Mouse (Mus musculus) heart, embryonic 14.5 days (tissue): ENCODE measurements around the gene Irf2. TPM values are rescaled to one million over a fixed set of nuclear protein-coding genes. Genes with fewer than 3 reads are reported as not detected.

ENCODE experiments used
- ATAC-seq: fragments of 200-750 bp; cut with Nextera tagmentation; 2 replicates; pipeline ENCODE4 v1.8.0; 2017; ENCODE audit warnings: low read depth, moderate TSS enrichment; ENCODE audit not compliant: insufficient number of reproducible peaks, insufficient read depth, low FRiP score
- H3K27ac ChIP-seq, 2 experiments: fragments of 200-500 bp in 1 of 2; fragments of 300-500 bp in 1 of 2; sonication (generic) in 1 of 2; replicated peaks in 1 of 2; 2 replicates each; pipeline ENCODE4 v1.5.1; 2012 to 2014; ENCODE audit warnings: low read depth in 2 of 2, low read length in 2 of 2, control low read depth in 1 of 2, mild to moderate bottlenecking in 1 of 2, mixed read lengths in 1 of 2; ENCODE audit not compliant: control insufficient read depth in 1 of 2, insufficient read depth in 1 of 2
- H3K27me3 ChIP-seq: fragments of 300-500 bp; sonication (generic); 2 replicates; pipeline ENCODE4 v1.6.1; 2014; ENCODE audit warnings: mild to moderate bottlenecking, low read length, control low read depth; ENCODE audit not compliant: control insufficient read depth, insufficient read depth
- H3K36me3 ChIP-seq: fragments of 300-500 bp; sonication (generic); 2 replicates; pipeline ENCODE4 v1.6.1; 2014; ENCODE audit warnings: mild to moderate bottlenecking, control low read depth, low read length, mixed read lengths; ENCODE audit not compliant: control insufficient read depth, insufficient read depth
- H3K4me1 ChIP-seq, 2 experiments: fragments of 200-500 bp in 1 of 2; fragments of 300-500 bp in 1 of 2; sonication (generic) in 1 of 2; 2 replicates each; pipeline ENCODE4 v1.6.1; 2012 to 2014; ENCODE audit warnings: low read length in 2 of 2, control low read depth in 1 of 2, mixed read lengths in 1 of 2; ENCODE audit not compliant: control insufficient read depth in 2 of 2, insufficient read depth in 2 of 2
- H3K4me2 ChIP-seq: fragments of 300-500 bp; sonication (generic); 2 replicates; pipeline ENCODE4 v1.6.1; 2014; ENCODE audit warnings: mild to moderate bottlenecking, low read length
- H3K4me3 ChIP-seq, 2 experiments: fragments of 200-500 bp in 1 of 2; fragments of 300-500 bp in 1 of 2; sonication (generic) in 1 of 2; 2 replicates each; pipeline ENCODE4 v1.5.1; 2012 to 2014; ENCODE audit warnings: low read length in 2 of 2, mild to moderate bottlenecking in 2 of 2, control low read depth in 1 of 2, low read depth in 1 of 2, moderate library complexity in 1 of 2; ENCODE audit not compliant: control insufficient read depth in 1 of 2, insufficient read depth in 1 of 2
- H3K9ac ChIP-seq: fragments of 300-500 bp; sonication (generic); 2 replicates; pipeline ENCODE4 v1.6.1; 2014; ENCODE audit warnings: mild to moderate bottlenecking, low read length
- H3K9me3 ChIP-seq: fragments of 300-500 bp; sonication (generic); 2 replicates; pipeline ENCODE4 v1.6.1; 2016; ENCODE audit warnings: low read length, control low read depth; ENCODE audit not compliant: control insufficient read depth
- WGBS: fragments of 180-500 bp; shearing (Covaris S2); extraction: QIAGEN DNeasy Blood & Tissue Kit; methylation state at CpG from one replicate; pipeline ENCODE4 v1.1.7; 2014; 5-methylcytosine and 5-hydroxymethylcytosine counted together
- polyA plus RNA-seq: library from polyadenylated mRNA; unstranded; fragments of >200 nt; fragmentation: Nextera tagmentation; extraction: Ambion mirVana; gene quantifications from 2 replicates; pipeline ENCODE4 v1.2.1, GENCODE M21; 2014

The Irf2 gene
- polyA plus RNA-seq, 1 experiment from 2014 or later: 16.5 TPM

DNA sequence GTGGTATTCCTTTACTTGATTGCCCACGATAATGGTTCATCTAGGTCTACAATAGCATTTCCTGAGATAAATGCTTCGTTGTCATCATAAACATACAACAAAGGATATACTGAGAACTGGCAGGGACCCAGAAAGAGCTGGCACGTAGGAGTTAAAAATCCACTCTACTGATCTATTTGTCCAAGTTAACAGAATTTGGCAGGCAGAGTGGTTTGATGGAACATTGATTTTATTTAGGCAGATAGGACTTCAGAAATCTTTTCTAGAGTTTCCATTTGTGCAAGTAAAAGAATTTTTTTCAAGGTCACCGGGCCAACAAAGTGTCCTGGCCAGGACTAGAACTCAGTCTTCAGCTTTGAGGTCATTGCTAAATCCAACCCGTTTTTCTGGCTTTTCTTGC lies 98.5 kb downstream of the Irf2 start:
- H3K4me1 ChIP-seq: peaks cover 5 to 7% of the 10 kb centered on the region in 2 experiments
- H3K9ac ChIP-seq: no peak overlapping the region
- no peak overlapping the region for H3K27ac ChIP-seq
- ATAC-seq: no peak
- no peak overlapping the region for H3K4me2 ChIP-seq
- WGBS: 79% methylated on average over 5 of the region's 5 CpGs
- H3K27me3 ChIP-seq: no peaks in the 10 kb centered on the region
- no peak overlapping the region for H3K4me3 ChIP-seq
- peaks cover 48% of the 10 kb centered on the region for H3K36me3 ChIP-seq
- no peaks in the 10 kb centered on the region for H3K9me3 ChIP-seq

DNA sequence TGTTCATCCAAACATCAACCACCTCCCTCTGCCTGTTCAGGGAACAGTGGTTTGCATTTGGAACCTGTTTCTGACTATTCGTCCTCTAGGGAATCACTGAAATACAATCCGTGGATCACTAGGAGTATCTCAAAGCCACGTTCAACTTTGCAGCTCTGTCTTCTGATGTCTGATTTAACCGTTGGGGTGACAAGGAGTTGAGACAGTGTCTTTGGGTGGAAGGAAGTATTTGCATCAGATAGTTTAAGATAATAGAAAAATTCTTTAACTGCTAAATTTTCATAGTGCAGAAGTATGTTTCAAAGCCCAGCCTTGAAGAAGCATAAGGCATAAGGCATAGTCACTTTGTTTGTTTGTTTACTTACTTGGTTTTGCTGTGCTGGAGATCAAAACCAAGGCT lies 100.9 kb downstream of the Irf2 start:
- Histone ChIP-seq H3K9me3 (no peaks in the 10 kb centered on the region), H3K4me1 (peaks cover 5 to 15% of the 10 kb centered on the region in 2 experiments), H3K27ac (no peak overlapping the region), H3K36me3 (peaks cover 45% of the 10 kb centered on the region), H3K9ac (no peak overlapping the region), H3K4me2 (no peak overlapping the region), H3K4me3 (no peak overlapping the region), H3K27me3 (no peaks in the 10 kb centered on the region)
- no peak for ATAC-seq
- WGBS: 83% methylated on average over 4 of the region's 4 CpGs

DNA sequence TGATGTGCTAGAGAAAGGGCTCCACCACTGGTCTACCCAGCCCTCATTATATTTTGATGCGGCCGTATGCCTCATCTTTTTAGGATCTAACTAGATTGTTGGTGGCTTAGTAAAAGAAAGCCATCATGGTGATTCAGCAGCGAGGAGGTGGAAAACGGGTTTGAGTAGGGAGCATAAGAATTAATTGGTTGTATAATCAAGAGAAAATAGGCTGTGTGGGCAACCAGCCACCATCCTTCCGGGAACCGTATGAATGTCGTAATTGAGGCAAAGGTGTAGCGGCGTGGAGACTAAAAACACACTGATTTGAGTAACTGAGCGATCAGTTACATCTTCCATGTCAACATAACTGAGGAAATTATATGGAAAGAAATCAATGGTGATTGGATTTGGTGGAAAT lies 101.3 kb downstream of the Irf2 start:
- Histone ChIP-seq H3K9me3 (no peaks in the 10 kb centered on the region), H3K27ac (no peak overlapping the region), H3K27me3 (no peaks in the 10 kb centered on the region), H3K9ac (no peak overlapping the region), H3K36me3 (peaks cover 49% of the 10 kb centered on the region), H3K4me1 (peaks cover 5 to 15% of the 10 kb centered on the region in 2 experiments), H3K4me3 (no peak overlapping the region), H3K4me2 (no peak overlapping the region)
- WGBS: 94% methylated on average over 10 of the region's 10 CpGs
- no peak for ATAC-seq

DNA sequence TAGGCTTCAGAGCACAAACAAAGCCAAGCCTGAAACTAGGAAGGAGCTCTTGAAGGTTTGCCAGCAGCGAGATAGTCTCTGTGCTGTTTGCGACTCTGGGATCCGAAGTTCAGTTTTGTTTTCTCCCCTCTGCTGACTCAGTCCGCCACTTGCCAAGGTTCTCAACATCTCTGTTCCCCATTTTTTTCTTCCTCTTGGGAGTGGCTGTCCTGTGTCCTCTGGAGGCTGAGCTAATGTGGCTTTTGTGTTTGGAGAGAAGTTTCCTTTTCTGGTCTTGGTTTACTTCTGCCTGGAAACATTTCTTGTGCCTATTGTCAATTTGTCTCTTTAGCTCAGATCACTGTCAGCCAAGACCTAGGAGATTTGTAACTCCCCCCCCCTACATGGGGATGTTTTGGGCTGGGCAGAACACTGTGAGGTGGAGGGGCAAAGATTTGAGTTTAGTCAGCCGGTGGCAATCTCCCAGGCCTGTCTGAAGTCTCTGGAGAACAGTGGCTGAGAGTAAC lies 103.2 kb downstream of the Irf2 start:
- H3K36me3 ChIP-seq: peaks cover 62% of the 10 kb centered on the region
- no peak overlapping the region for H3K4me2 ChIP-seq
- H3K27ac ChIP-seq: peak overlapping the region; percentile 63 to 78
- no peak for ATAC-seq
- peak overlapping the region; percentile 38 for H3K9ac ChIP-seq
- no peaks in the 10 kb centered on the region for H3K27me3 ChIP-seq
- no peaks in the 10 kb centered on the region for H3K9me3 ChIP-seq
- peaks cover 5 to 15% of the 10 kb centered on the region in 2 experiments for H3K4me1 ChIP-seq
- WGBS: 60% methylated on average over 5 of the region's 5 CpGs
- no peak overlapping the region for H3K4me3 ChIP-seq

DNA sequence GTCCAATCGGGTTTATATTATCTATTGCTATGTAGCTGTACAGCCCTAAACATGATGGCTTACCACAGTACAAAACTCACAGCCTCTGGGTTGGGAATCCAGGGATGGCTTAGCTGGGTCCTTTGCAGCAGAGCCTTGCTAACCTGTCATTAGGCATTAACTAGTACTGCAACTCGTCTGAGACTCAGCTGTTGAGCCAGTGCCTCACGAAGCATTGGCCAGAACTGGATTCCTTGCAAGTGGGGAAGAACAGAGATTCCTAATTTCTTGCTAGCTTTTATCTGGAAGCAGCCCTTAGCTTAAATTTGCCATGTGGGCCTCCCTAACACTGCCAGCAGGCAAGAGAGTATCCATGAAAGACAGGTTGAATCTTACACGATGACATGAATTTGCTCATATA lies 104.3 kb downstream of the Irf2 start:
- H3K4me2 ChIP-seq: no peak overlapping the region
- H3K9ac ChIP-seq: no peak overlapping the region
- H3K36me3 ChIP-seq: peaks cover 57% of the 10 kb centered on the region
- H3K4me1 ChIP-seq: peaks cover 5 to 15% of the 10 kb centered on the region in 2 experiments
- ATAC-seq: no peak
- peak overlapping the region in 1 of 2 experiments; percentile 82; a peak in 2 of 4 replicates for H3K27ac ChIP-seq
- no peaks in the 10 kb centered on the region for H3K9me3 ChIP-seq
- 75% methylated on average over 4 of the region's 4 CpGs for WGBS
- no peaks in the 10 kb centered on the region for H3K27me3 ChIP-seq
- H3K4me3 ChIP-seq: no peak overlapping the region

DNA sequence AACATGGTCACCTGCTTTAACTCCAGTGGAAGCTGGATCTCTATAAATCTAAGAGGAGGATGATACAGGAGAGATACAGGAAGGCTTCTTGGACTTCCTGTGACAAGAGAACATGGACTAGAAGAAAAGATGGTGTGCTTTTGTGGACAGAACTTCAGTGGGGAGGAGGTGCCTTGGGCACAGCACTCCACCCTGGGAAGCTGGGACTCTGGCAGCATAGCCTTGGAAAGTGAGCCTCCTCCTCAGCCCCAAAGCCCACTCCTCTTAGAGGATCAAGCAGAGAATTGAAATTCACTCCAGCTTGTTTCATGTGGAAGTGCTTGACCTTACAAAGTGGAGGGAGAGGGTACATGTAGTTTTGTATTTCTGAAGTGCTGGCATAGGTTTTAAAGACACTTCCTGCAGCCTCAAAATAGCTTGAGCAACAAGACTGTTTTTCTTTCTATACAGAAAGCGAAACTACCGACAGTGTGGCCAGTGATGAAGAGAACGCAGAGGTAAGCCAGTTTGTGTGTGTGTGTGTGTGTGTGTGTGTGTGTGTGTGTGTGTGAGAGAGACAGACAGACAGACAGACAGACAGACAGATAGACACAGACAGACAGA lies 104.9 kb downstream of the Irf2 start:
- peak overlapping the region; percentile 54 to 82 for H3K27ac ChIP-seq
- H3K36me3 ChIP-seq: peaks cover 51% of the 10 kb centered on the region
- H3K9ac ChIP-seq: no peak overlapping the region
- H3K4me2 ChIP-seq: 0 out of 2 replicates have a peak overlapping the region, but pooled peaks have one; percentile 2
- H3K4me3 ChIP-seq: no peak overlapping the region
- no peak for ATAC-seq
- no peaks in the 10 kb centered on the region for H3K27me3 ChIP-seq
- no peaks in the 10 kb centered on the region for H3K9me3 ChIP-seq
- H3K4me1 ChIP-seq: peaks cover 5 to 15% of the 10 kb centered on the region in 2 experiments
- 48% methylated on average over 3 of the region's 3 CpGs for WGBS

DNA sequence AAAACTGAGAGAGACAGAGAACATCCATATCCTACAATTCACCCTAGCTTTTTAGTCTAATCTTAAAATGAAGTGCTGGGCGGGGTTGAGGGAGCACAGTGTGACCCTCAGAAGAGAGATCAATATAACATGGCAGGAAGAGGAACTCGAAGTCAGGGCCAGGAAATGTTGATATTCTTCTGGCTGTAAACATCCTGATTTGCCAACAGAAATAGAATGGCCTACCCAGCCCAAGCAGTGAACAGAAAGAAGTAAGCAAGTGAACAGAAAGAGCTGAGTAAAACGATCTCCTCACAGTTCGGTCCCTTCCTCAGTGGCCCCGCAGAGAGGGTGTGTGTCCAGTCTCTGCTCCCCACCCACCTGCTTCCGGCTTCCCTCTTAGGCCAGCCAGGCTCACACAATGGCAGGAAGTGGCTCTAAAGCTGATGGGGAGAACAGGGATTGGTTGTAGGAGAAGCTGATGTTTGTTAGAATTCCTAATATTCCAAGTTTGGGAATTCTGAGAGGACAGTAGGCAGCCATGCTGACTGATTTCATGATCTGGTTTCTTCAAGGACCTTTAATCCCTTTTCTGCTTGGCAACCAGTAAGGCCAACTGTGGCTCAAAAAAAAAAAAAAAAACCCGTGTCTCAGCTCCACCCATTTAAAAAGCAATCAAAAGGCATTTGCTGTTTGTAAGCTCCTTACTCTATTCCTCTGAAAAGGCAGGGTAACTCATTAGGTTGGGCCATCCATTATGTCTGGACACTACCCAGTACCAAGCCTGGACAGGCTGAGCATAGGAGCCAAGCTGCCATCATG lies 105.6 kb downstream of the Irf2 start:
- peak; percentile 58; the same call in 1 of the 2 replicates for ATAC-seq
- no peaks in the 10 kb centered on the region for H3K27me3 ChIP-seq
- H3K36me3 ChIP-seq: peaks cover 44% of the 10 kb centered on the region
- WGBS: 59% methylated on average over 7 of the region's 7 CpGs
- no peaks in the 10 kb centered on the region for H3K9me3 ChIP-seq
- H3K4me2 ChIP-seq: 0 out of 2 replicates have a peak overlapping the region, but pooled peaks have one; percentile 2
- H3K4me3 ChIP-seq: no peak overlapping the region
- peaks cover 5 to 16% of the 10 kb centered on the region in 2 experiments for H3K4me1 ChIP-seq
- peak overlapping the region; percentile 64 to 82 for H3K27ac ChIP-seq
- H3K9ac ChIP-seq: no peak overlapping the region
